Mouse (Mus musculus): ENCODE results near the gene Slc25a23.
A peak's percentile ranks its signal among the peaks of the same experiment; 100 is the strongest.

Gene Slc25a23

GRCm38 (mm10) chr17:57020960-57021359, 38.7 kb downstream of the Slc25a23 start:
- no peak for DNase-seq (ENCODE audit: extremely low spot score, low read depth, low spot score)

- DNase-seq (ENCODE audit: extremely low spot score, low read depth, low spot score), result no peak
Observed at GRCm38 (mm10) chr17:57019693-57020092, 40.0 kb downstream of the Slc25a23 start.

GRCm38 (mm10) chr17:57012245-57012795, 47.3 kb downstream of the Slc25a23 start:
- no peak for DNase-seq (ENCODE audit: extremely low spot score, low read depth, low spot score)

GRCm38 (mm10) chr17:57011236-57012141, 48.2 kb downstream of the Slc25a23 start, which contains the start of the genes Gtf2f1 and Gm17949:
TSS of gene Gtf2f1 (minus strand) at chr17:57011288.
TSS of gene Gm17949 (plus strand) at chr17:57011469.
- DNase-seq (ENCODE audit: extremely low spot score, low read depth, low spot score), result peak; percentile 99

- DNase-seq (ENCODE audit: extremely low spot score, low read depth, low spot score), result no peak
Observed at GRCm38 (mm10) chr17:57010911-57011235, 48.8 kb downstream of the Slc25a23 start.

GRCm38 (mm10) chr17:57007137-57007905, 52.3 kb downstream of the Slc25a23 start:
- no peak for DNase-seq (ENCODE audit: extremely low spot score, low read depth, low spot score)

- DNase-seq (ENCODE audit: extremely low spot score, low read depth, low spot score), result no peak
Observed at GRCm38 (mm10) chr17:57003994-57004393, 55.7 kb downstream of the Slc25a23 start.

GRCm38 (mm10) chr17:57001228-57001627, 58.4 kb downstream of the Slc25a23 start:
- DNase-seq (ENCODE audit: extremely low spot score, low read depth, low spot score), result no peak

GRCm38 (mm10) chr17:56999968-57000609, 59.6 kb downstream of the Slc25a23 start, which contains the start of gene Pspn:
TSS of gene Pspn (minus strand) at chr17:57000018.
- DNase-seq (ENCODE audit: extremely low spot score, low read depth, low spot score), result no peak

GRCm38 (mm10) chr17:56999414-56999813, 60.2 kb downstream of the Slc25a23 start:
- no peak for DNase-seq (ENCODE audit: extremely low spot score, low read depth, low spot score)

- peak; percentile 95 for DNase-seq (ENCODE audit: extremely low spot score, low read depth, low spot score)
Observed at GRCm38 (mm10) chr17:56997029-56997667, 62.5 kb downstream of the Slc25a23 start, which contains the start of gene Alkbh7. TSS of gene Alkbh7 (plus strand) at chr17:56997339.

- no peak for DNase-seq (ENCODE audit: extremely low spot score, low read depth, low spot score)
Observed at GRCm38 (mm10) chr17:56996506-56996905, 63.2 kb downstream of the Slc25a23 start.

- no peak for DNase-seq (ENCODE audit: extremely low spot score, low read depth, low spot score)
Observed at GRCm38 (mm10) chr17:56995046-56995445, 64.6 kb downstream of the Slc25a23 start.
